Comparison of ENCODE assay signal across 8 mouse cellular contexts in genomic region chr6:72956199-72957092, GRCm38 (mm10). TPM values are rescaled to one million over a fixed set of nuclear protein-coding genes. Genes with fewer than 3 reads are reported as not detected.
DNase-seq lines count a peak whose midpoint lies in the region; ATAC-seq and TF ChIP-seq lines count a peak whose summit lies in the region.

No protein-coding gene starts in this region.

- TF ChIP-seq POLR2A in brain, embryonic 14.5 days (IDR thresholded peaks at IDR 0.05; ENCODE audit: borderline replicate concordance, extremely low read depth, insufficient read depth, insufficient read length, poor library complexity, severe bottlenecking), result no peak

- H3K4me2 ChIP-seq in forebrain, embryonic 12.5 days, result peak overlapping the region; percentile 63
- H3K4me2 ChIP-seq in liver, embryonic 14.5 days (ENCODE audit: low read depth), result peak overlapping the region; percentile 78

- no peak for TF ChIP-seq EP300 in liver, embryonic 14.5 days (IDR thresholded peaks at IDR 0.05; ENCODE audit: low read depth)

- H3K36me3 ChIP-seq in forebrain, embryonic 12.5 days (replicated peaks), result no peaks in the 10 kb centered on the region
- no peaks in the 10 kb centered on the region for H3K36me3 ChIP-seq in hindbrain, embryonic 10.5 days
- H3K36me3 ChIP-seq in liver, embryonic 14.5 days (replicated peaks; ENCODE audit: control insufficient read depth, insufficient read depth, low read depth), result no peaks in the 10 kb centered on the region

- peak; percentile 49 for ATAC-seq in forebrain, embryonic 12.5 days (ENCODE audit: low FRiP score)
- ATAC-seq in liver, embryonic 14.5 days (ENCODE audit: insufficient read depth), result peak; percentile 44; the same call in 1 of the 2 replicates

- H3K4me3 ChIP-seq in layer of hippocampus, adult 2 months, result peak overlapping the region; percentile 94
- peak overlapping the region; percentile 94 for H3K4me3 ChIP-seq in forebrain, embryonic 12.5 days (replicated peaks)
- H3K4me3 ChIP-seq in hindbrain, embryonic 10.5 days, result peak overlapping the region; percentile 95
- H3K4me3 ChIP-seq in liver, embryonic 14.5 days (ENCODE audit: insufficient read depth in 1 of 2, low read depth in 2 of 2, low read length in 2 of 2), result peak overlapping the region; percentile 54 to 63; a peak in 3 of 4 replicates

- H3K27me3 ChIP-seq in forebrain, embryonic 12.5 days, result no peaks in the 10 kb centered on the region
- no peaks in the 10 kb centered on the region for H3K27me3 ChIP-seq in hindbrain, embryonic 10.5 days (ENCODE audit: insufficient read depth, poor library complexity, severe bottlenecking)
- peaks cover 4% of the 10 kb centered on the region for H3K27me3 ChIP-seq in liver, embryonic 14.5 days (ENCODE audit: control insufficient read depth, insufficient read depth, low read length)

- WGBS in forebrain, embryonic 12.5 days, result 2% methylated on average over 15 of the region's 15 CpGs
- 2% methylated on average over 15 of the region's 15 CpGs for WGBS in hindbrain, embryonic 10.5 days
- WGBS in liver, embryonic 14.5 days (ENCODE audit: insufficient replicate concordance), result 8% methylated on average over 15 of the region's 15 CpGs

- TF ChIP-seq CTCF in layer of hippocampus, adult 2 months (conservative IDR thresholded peaks at IDR 0.05), result no peak
- TF ChIP-seq CTCF in brain, embryonic 14.5 days (IDR thresholded peaks at IDR 0.05; ENCODE audit: borderline replicate concordance, extremely low read depth, insufficient read depth, insufficient read length), result no peak
- TF ChIP-seq CTCF in liver, embryonic 14.5 days (IDR thresholded peaks at IDR 0.05; ENCODE audit: low read depth), result no peak

- H3K4me1 ChIP-seq in forebrain, embryonic 12.5 days, result peaks cover 23% of the 10 kb centered on the region
- H3K4me1 ChIP-seq in hindbrain, embryonic 10.5 days (replicated peaks), result peaks cover 35% of the 10 kb centered on the region
- H3K4me1 ChIP-seq in liver, embryonic 14.5 days (replicated peaks; ENCODE audit: control insufficient read depth in 2 of 2, insufficient read depth in 2 of 2, low read length in 1 of 2), result peaks cover 0 to 22% of the 10 kb centered on the region in 2 experiments; a peak in 3 of 4 replicates

- DNase-seq in layer of hippocampus, adult 2 months (ENCODE audit: low spot score in 2 of 2), result no peak
- DNase-seq in layer of hippocampus, adult 8-10 months (ENCODE audit: low spot score in 2 of 2), result no peak
- peak; percentile 80 for DNase-seq in brain, embryonic 14.5 days (ENCODE audit: low read depth)
- DNase-seq in hindbrain, embryonic 10.5 days (ENCODE audit: low spot score), result peak; percentile 80
- no peak for DNase-seq in liver, embryonic 14.5 days (ENCODE audit: low read depth in 3 of 3, low spot score in 3 of 3)
- peak; percentile 85 for DNase-seq in naive thymus-derived CD4-positive, alpha-beta T cell, adult 2 months (ENCODE audit: low read depth)
- peak; percentile 55 for DNase-seq in thymus, postnatal 25 days

- H3K27ac ChIP-seq in layer of hippocampus, adult 2 months, result peak overlapping the region; percentile 47
- peak overlapping the region; percentile 80 for H3K27ac ChIP-seq in forebrain, embryonic 12.5 days
- H3K27ac ChIP-seq in hindbrain, embryonic 10.5 days, result peak overlapping the region; percentile 98
- no peak overlapping the region for H3K27ac ChIP-seq in liver, embryonic 14.5 days

- H3K9me3 ChIP-seq in forebrain, embryonic 12.5 days, result no peaks in the 10 kb centered on the region
- H3K9me3 ChIP-seq in hindbrain, embryonic 10.5 days, result no peaks in the 10 kb centered on the region
- H3K9me3 ChIP-seq in liver, embryonic 14.5 days (ENCODE audit: control insufficient read depth, low read length), result no peaks in the 10 kb centered on the region

- peak overlapping the region; percentile 97 for H3K9ac ChIP-seq in forebrain, embryonic 12.5 days
- no peak overlapping the region for H3K9ac ChIP-seq in liver, embryonic 14.5 days (replicated peaks)

RNA-seq across cellular contexts. Expression of gene Tmsb10, which starts 2.1 kb away (rescaled TPM):
- 100 to 1,000 TPM; 318 to 329 TPM for total RNA-seq in layer of hippocampus, adult 2 months (2021)
- total RNA-seq in layer of hippocampus, adult 8-10 months (2022), result 100 to 1,000 TPM; 202 to 382 (median 276) TPM
- 2,021 and 2,994 TPM in 2 replicates for polyA plus RNA-seq in brain, embryonic 14.5 days (2012; rRNA removed)
- polyA plus RNA-seq in forebrain, embryonic 12.5 days (2016; fragmentation: Nextera tagmentation; extraction: Ambion mirVana), result 4,450 and 4,576 TPM in 2 replicates
- 3,283 and 4,408 TPM in 2 replicates for polyA plus RNA-seq in hindbrain, embryonic 10.5 days (2016; fragmentation: Nextera tagmentation; extraction: Ambion mirVana)
- 27.9 and 131 TPM in 2 replicates for polyA plus RNA-seq in liver, embryonic 14.5 days (2012; rRNA removed)
- polyA plus RNA-seq in liver, embryonic 14.5 days (2014; fragmentation: Nextera tagmentation; extraction: Ambion mirVana), result 185 and 210 TPM in 2 replicates

RNA-seq across cellular contexts. Expression of gene Kcmf1, which starts 56.7 kb away (rescaled TPM):
- total RNA-seq in layer of hippocampus, adult 2 months (2021), result 10 to 100 TPM; 57.8 to 64.1 TPM
- total RNA-seq in layer of hippocampus, adult 8-10 months (2022), result 10 to 100 TPM; 57.9 to 64.6 (median 62.4) TPM
- 92.0 and 113 TPM in 2 replicates for polyA plus RNA-seq in brain, embryonic 14.5 days (2012; rRNA removed)
- polyA plus RNA-seq in forebrain, embryonic 12.5 days (2016; fragmentation: Nextera tagmentation; extraction: Ambion mirVana), result 29.5 and 39.0 TPM in 2 replicates
- 24.2 and 28.7 TPM in 2 replicates for polyA plus RNA-seq in hindbrain, embryonic 10.5 days (2016; fragmentation: Nextera tagmentation; extraction: Ambion mirVana)
- polyA plus RNA-seq in liver, embryonic 14.5 days (2012; rRNA removed), result 23.1 and 27.7 TPM in 2 replicates
- 29.5 and 34.4 TPM in 2 replicates for polyA plus RNA-seq in liver, embryonic 14.5 days (2014; fragmentation: Nextera tagmentation; extraction: Ambion mirVana)

Comparison
In these comparisons a context has a peak if more than half of its experiments do, and no peak if none do; other contexts are left out.
1. DNase-seq: peak in brain, embryonic 14.5 days (single experiment), hindbrain, embryonic 10.5 days (single experiment), naive thymus-derived CD4-positive, alpha-beta T cell, adult 2 months (single experiment) and thymus, postnatal 25 days (single experiment); none in layer of hippocampus, adult 2 months (0 of 2), layer of hippocampus, adult 8-10 months (0 of 2) and liver, embryonic 14.5 days (0 of 3).
2. Peak in every context shown above with its lines, with median percentiles within 50 percentile points of each other: H3K4me3 ChIP-seq.